Mouse (Mus musculus) liver, embryonic 14.5 days (tissue): ENCODE measurements at regions not wholly inside any gene's neighbourhood (a gene's known extent, or its start where the extent isn't known, plus 50 kb on each side); places are given as distances from the start of the nearest gene placed in this dataset.

Experiments
- CTCF ChIP-seq: IDR thresholded peaks from 2 replicates; pipeline ENCODE4 v1.5.1; 2016; ENCODE audit warnings: antibody characterized with exemption, low read depth, control low read depth
- EP300 ChIP-seq: IDR thresholded peaks from 2 replicates; pipeline ENCODE4 v1.6.1; 2016; ENCODE audit warnings: antibody characterized with exemption, low read depth

GRCm38 (mm10) chr11:26660878-26661277 lies 67.1 kb upstream of the Vrk2 start:
- TF ChIP-seq CTCF (no peak), EP300 (no peak)
